In the genomic region with DNA sequence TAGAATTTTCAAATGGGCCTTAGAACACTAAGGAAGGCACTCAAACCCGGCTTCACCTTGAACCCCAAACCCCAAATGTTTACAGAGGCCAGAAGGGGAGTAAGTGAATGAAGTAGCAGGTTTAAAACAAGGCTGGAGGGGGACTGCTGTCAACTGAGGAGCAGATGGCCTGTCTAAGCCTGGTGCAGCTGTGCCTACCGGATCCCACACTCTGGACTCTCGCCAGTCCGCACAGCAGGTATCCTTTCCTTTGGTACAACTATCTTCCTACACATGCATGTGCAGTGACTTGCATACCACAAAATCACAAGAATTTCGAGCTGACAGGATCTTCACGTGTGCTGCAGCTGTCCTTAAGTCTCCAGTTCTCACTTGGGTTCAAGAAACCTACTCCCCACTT, we compare ENCODE assay signal across 9 mouse cellular contexts. TPM values are rescaled to one million over a fixed set of nuclear protein-coding genes. Genes with fewer than 3 reads are reported as not detected.
A peak's percentile ranks its signal among the peaks of the same experiment; 100 is the strongest.
DNase-seq lines count a peak whose midpoint lies in the region; ATAC-seq and TF ChIP-seq lines count a peak whose summit lies in the region.
"Had no signal": no experiment of that assay in that cellular context is flagged by ENCODE, and none has a peak within 500 bp of the region (broad histone marks: within the 10 kb centered on the region; RNA-seq: fewer than 3 reads in every experiment).

No protein-coding gene starts in this region.

- H3K4me2 ChIP-seq in liver, embryonic 13.5 days, result peak overlapping the region; percentile 79

- peak overlapping the region; percentile 89 for H3K9ac ChIP-seq in liver, embryonic 13.5 days

- no peak for TF ChIP-seq POLR2A in cerebellum, adult 2 months (IDR thresholded peaks at IDR 0.05; ENCODE audit: borderline replicate concordance, insufficient read depth, low read length)

- 25% methylated on average over 6 of the region's 6 CpGs for WGBS in cerebellum, adult 2 months
- WGBS in liver, embryonic 13.5 days (ENCODE audit: insufficient replicate concordance), result 77% methylated on average over 6 of the region's 6 CpGs

- peak; percentile 55 for DNase-seq in cerebellum, adult 9-10 months
- no peak for DNase-seq in cerebellum, adult 2 months
- DNase-seq in right cerebral cortex, adult 18-20 months, result peak; percentile 56
- DNase-seq in right cerebral cortex, postnatal 4 days, result no peak
- DNase-seq in liver, embryonic 13.5 days, result no peak
- no peak for DNase-seq in gastrocnemius, postnatal 4 days (ENCODE audit: low spot score in 2 of 2)
- DNase-seq in spleen, adult 18-20 months, result no peak
- DNase-seq in T-cell, adult 2 months (ENCODE audit: low spot score), result no peak
- DNase-seq: kidney, postnatal 36 days had no signal

- no peak overlapping the region for H3K27ac ChIP-seq in cerebellum, adult 2 months (ENCODE audit: insufficient read depth, low read length)
- H3K27ac ChIP-seq in liver, embryonic 13.5 days, result no peak overlapping the region

- no peak for ATAC-seq in liver, embryonic 13.5 days (ENCODE audit: low read depth)

- no peaks in the 10 kb centered on the region for H3K9me3 ChIP-seq in liver, embryonic 13.5 days (replicated peaks)

- TF ChIP-seq CTCF in cerebellum, adult 2 months (IDR thresholded peaks at IDR 0.05; ENCODE audit: borderline replicate concordance, insufficient read depth, low read depth, low read length), result no peak

- H3K36me3 ChIP-seq in liver, embryonic 13.5 days, result peaks cover 27% of the 10 kb centered on the region

- no peak overlapping the region for H3K4me3 ChIP-seq in cerebellum, adult 2 months (replicated peaks; ENCODE audit: insufficient read depth, low read depth, low read length)
- peak overlapping the region; percentile 69 for H3K4me3 ChIP-seq in liver, embryonic 13.5 days (replicated peaks)

- H3K4me1 ChIP-seq in cerebellum, adult 2 months (ENCODE audit: control insufficient read depth, insufficient read depth, low read length), result peaks cover 6% of the 10 kb centered on the region
- peaks cover 52% of the 10 kb centered on the region for H3K4me1 ChIP-seq in liver, embryonic 13.5 days (replicated peaks)

- H3K27me3 ChIP-seq in cerebellum, adult 2 months (ENCODE audit: control insufficient read depth, insufficient read depth, low read length), result no peaks in the 10 kb centered on the region
- H3K27me3 ChIP-seq in liver, embryonic 13.5 days, result peaks cover 8% of the 10 kb centered on the region

RNA-seq across cellular contexts. Expression of gene Cntrob, which starts 1.6 kb away (rescaled TPM):
- polyA plus RNA-seq in cerebellum, adult 2 months (2012; rRNA removed), result 22.0 and 23.0 TPM in 2 replicates
- 9.8 and 10.1 TPM in 2 replicates for polyA plus RNA-seq in liver, embryonic 13.5 days (2015; fragmentation: Nextera tagmentation; extraction: Ambion mirVana)
- total RNA-seq in gastrocnemius, postnatal 4 days (2021), result 10 to 100 TPM; 12.0 to 12.9 TPM

RNA-seq across cellular contexts. Expression of gene Trappc1, which starts 1.8 kb away (rescaled TPM):
- polyA plus RNA-seq in cerebellum, adult 2 months (2012; rRNA removed), result 81.4 and 83.6 TPM in 2 replicates
- polyA plus RNA-seq in liver, embryonic 13.5 days (2015; fragmentation: Nextera tagmentation; extraction: Ambion mirVana), result 90.7 and 94.6 TPM in 2 replicates
- total RNA-seq in gastrocnemius, postnatal 4 days (2021), result 10 to 100 TPM; 62.2 to 63.1 TPM

RNA-seq across cellular contexts. Expression of gene Kcnab3, which starts 4.0 kb away (rescaled TPM):
- polyA plus RNA-seq in cerebellum, adult 2 months (2012; rRNA removed), result 93.6 and 117 TPM in 2 replicates
- 0.07 and 0.19 TPM in 2 replicates for polyA plus RNA-seq in liver, embryonic 13.5 days (2015; fragmentation: Nextera tagmentation; extraction: Ambion mirVana)
- under 1 TPM; 0.49 to 0.56 TPM for total RNA-seq in gastrocnemius, postnatal 4 days (2021)

RNA-seq across cellular contexts. Expression of gene Rnf227, which starts 18.3 kb away (rescaled TPM):
- polyA plus RNA-seq in cerebellum, adult 2 months (2012; rRNA removed), result 130 and 135 TPM in 2 replicates
- 0.92 and 1.1 TPM in 2 replicates for polyA plus RNA-seq in liver, embryonic 13.5 days (2015; fragmentation: Nextera tagmentation; extraction: Ambion mirVana)
- total RNA-seq in gastrocnemius, postnatal 4 days (2021), result 1 to 10 TPM; 2.8 to 3.1 TPM

RNA-seq across cellular contexts. Expression of gene Chd3, which starts 47.2 kb away (rescaled TPM):
- polyA plus RNA-seq in cerebellum, adult 2 months (2012; rRNA removed), result 111 and 115 TPM in 2 replicates
- polyA plus RNA-seq in liver, embryonic 13.5 days (2015; fragmentation: Nextera tagmentation; extraction: Ambion mirVana), result 2.6 and 4.4 TPM in 2 replicates
- total RNA-seq in gastrocnemius, postnatal 4 days (2021), result 10 to 100 TPM; 73.0 to 80.8 TPM

Comparison
In these comparisons a context has a peak if more than half of its experiments do, and no peak if none do; other contexts are left out.
1. DNase-seq: peak in cerebellum, adult 9-10 months (single experiment) and right cerebral cortex, adult 18-20 months (single experiment); none in cerebellum, adult 2 months (0 of 2), right cerebral cortex, postnatal 4 days (single experiment), liver, embryonic 13.5 days (single experiment), gastrocnemius, postnatal 4 days (0 of 2), spleen, adult 18-20 months (0 of 2) and T-cell, adult 2 months (single experiment).
2. RNA of gene Kcnab3, which starts 4.0 kb away (polyA plus RNA-seq): 93.6 to 117 TPM in cerebellum, adult 2 months; 0.07 to 0.19 TPM in liver, embryonic 13.5 days; every median in the first group is over 10 times any median in the second.